Mouse (Mus musculus) embryonic facial prominence, embryonic 10.5 days (tissue): ENCODE data around the gene Enox1. TPM values are rescaled to one million over a fixed set of nuclear protein-coding genes. Genes with fewer than 3 reads are reported as not detected.

ENCODE experiments used
- DNase-seq: peaks from one replicate; pipeline ENCODE4 v3.0.0-alpha.2; 2017; ENCODE audit warnings: low spot score
- H3K27ac ChIP-seq: fragments of 300-500 bp; sonication (generic); replicated peaks from 2 replicates; pipeline ENCODE4 v1.5.1; 2016; ENCODE audit warnings: mild to moderate bottlenecking
- H3K27me3 ChIP-seq: fragments of 300-500 bp; sonication (generic); replicated peaks from 2 replicates; pipeline ENCODE4 v1.6.1; 2016; ENCODE audit warnings: low read depth, mild to moderate bottlenecking; ENCODE audit not compliant: poor library complexity, severe bottlenecking
- H3K36me3 ChIP-seq: fragments of 300-500 bp; sonication (generic); replicated peaks from 2 replicates; pipeline ENCODE4 v1.6.1; 2016; ENCODE audit warnings: mild to moderate bottlenecking, moderate library complexity
- H3K4me1 ChIP-seq: fragments of 300-500 bp; sonication (generic); 2 replicates; pipeline ENCODE4 v1.6.1; 2016
- H3K4me3 ChIP-seq: fragments of 300-500 bp; sonication (generic); 2 replicates; pipeline ENCODE4 v1.5.1; 2016; ENCODE audit warnings: mild to moderate bottlenecking, moderate library complexity
- H3K9me3 ChIP-seq: fragments of 300-500 bp; sonication (generic); 2 replicates; pipeline ENCODE4 v1.6.1; 2016; ENCODE audit warnings: mild to moderate bottlenecking
- WGBS: fragments of 180-500 bp; shearing (Covaris S2); methylation state at CpG from one replicate; pipeline ENCODE4 v1.1.7; 2016; 5-methylcytosine and 5-hydroxymethylcytosine counted together
- polyA plus RNA-seq: library from polyadenylated mRNA; unstranded; fragments of >200 nt; fragmentation: Nextera tagmentation; extraction: Ambion mirVana; gene quantifications from 2 replicates; pipeline ENCODE4 v1.2.1, GENCODE M21; 2016

The Enox1 gene
- polyA plus RNA-seq, 1 experiment from 2014 or later: 9.1 TPM

GRCm38 (mm10) chr14:77362662-77363061 lies 206.1 kb downstream of the Enox1 start:
- 87% methylated on average over 4 of the region's 4 CpGs for WGBS
- Histone ChIP-seq H3K27me3 (no peaks in the 10 kb centered on the region), H3K4me3 (no peak overlapping the region), H3K4me1 (no peaks in the 10 kb centered on the region), H3K27ac (no peak overlapping the region), H3K36me3 (no peaks in the 10 kb centered on the region), H3K9me3 (no peaks in the 10 kb centered on the region)
- no peak for DNase-seq

GRCm38 (mm10) chr14:77368411-77368810 lies 211.8 kb downstream of the Enox1 start:
- DNase-seq: no peak
- no peaks in the 10 kb centered on the region for H3K9me3 ChIP-seq
- no peaks in the 10 kb centered on the region for H3K36me3 ChIP-seq
- H3K27me3 ChIP-seq: no peaks in the 10 kb centered on the region
- no peak overlapping the region for H3K27ac ChIP-seq
- 84% methylated on average over 8 of the region's 8 CpGs for WGBS
- H3K4me1 ChIP-seq: no peaks in the 10 kb centered on the region
- H3K4me3 ChIP-seq: no peak overlapping the region

GRCm38 (mm10) chr14:77369070-77369469 lies 212.5 kb downstream of the Enox1 start:
- Histone ChIP-seq H3K4me1 (no peaks in the 10 kb centered on the region), H3K27me3 (no peaks in the 10 kb centered on the region), H3K27ac (no peak overlapping the region), H3K9me3 (no peaks in the 10 kb centered on the region), H3K36me3 (no peaks in the 10 kb centered on the region), H3K4me3 (no peak overlapping the region)
- no peak for DNase-seq
- WGBS: 75% methylated on average over 2 of the region's 2 CpGs

GRCm38 (mm10) chr14:77370521-77370920 lies 214.0 kb downstream of the Enox1 start:
- Histone ChIP-seq H3K36me3 (no peaks in the 10 kb centered on the region), H3K27ac (no peak overlapping the region), H3K4me1 (peaks cover 7% of the 10 kb centered on the region), H3K27me3 (no peaks in the 10 kb centered on the region), H3K9me3 (no peaks in the 10 kb centered on the region), H3K4me3 (no peak overlapping the region)
- 89% methylated on average over 3 of the region's 3 CpGs for WGBS
- DNase-seq: no peak

GRCm38 (mm10) chr14:77371977-77372376 lies 215.4 kb downstream of the Enox1 start:
- Histone ChIP-seq H3K9me3 (no peaks in the 10 kb centered on the region), H3K4me3 (no peak overlapping the region), H3K27me3 (no peaks in the 10 kb centered on the region), H3K36me3 (no peaks in the 10 kb centered on the region), H3K4me1 (peaks cover 20% of the 10 kb centered on the region), H3K27ac (no peak overlapping the region)
- WGBS: 70% methylated on average over 5 of the region's 5 CpGs
- no peak for DNase-seq

GRCm38 (mm10) chr14:77373119-77373518 lies 216.6 kb downstream of the Enox1 start:
- Histone ChIP-seq H3K4me1 (peaks cover 29% of the 10 kb centered on the region), H3K27ac (no peak overlapping the region), H3K9me3 (no peaks in the 10 kb centered on the region), H3K4me3 (no peak overlapping the region), H3K36me3 (no peaks in the 10 kb centered on the region), H3K27me3 (no peaks in the 10 kb centered on the region)
- no peak for DNase-seq
- WGBS: 73% methylated on average over 3 of the region's 3 CpGs

- no peak overlapping the region for H3K4me3 ChIP-seq
- DNase-seq: no peak
- no peaks in the 10 kb centered on the region for H3K36me3 ChIP-seq
- 40% methylated on average over 2 of the region's 2 CpGs for WGBS
- no peak overlapping the region for H3K27ac ChIP-seq
- H3K4me1 ChIP-seq: peaks cover 32% of the 10 kb centered on the region
- H3K27me3 ChIP-seq: no peaks in the 10 kb centered on the region
- H3K9me3 ChIP-seq: no peaks in the 10 kb centered on the region
Observed at GRCm38 (mm10) chr14:77375054-77375453, 218.5 kb downstream of the Enox1 start.

GRCm38 (mm10) chr14:77375618-77376017 lies 219.1 kb downstream of the Enox1 start:
- H3K4me3 ChIP-seq: no peak overlapping the region
- no peaks in the 10 kb centered on the region for H3K36me3 ChIP-seq
- no peaks in the 10 kb centered on the region for H3K27me3 ChIP-seq
- H3K4me1 ChIP-seq: peaks cover 32% of the 10 kb centered on the region
- WGBS: 50% methylated on average over 9 of the region's 9 CpGs
- H3K27ac ChIP-seq: no peak overlapping the region
- peak; percentile 28 for DNase-seq
- H3K9me3 ChIP-seq: no peaks in the 10 kb centered on the region

- Histone ChIP-seq H3K4me1 (peaks cover 40% of the 10 kb centered on the region), H3K27ac (no peak overlapping the region), H3K4me3 (no peak overlapping the region), H3K9me3 (no peaks in the 10 kb centered on the region), H3K36me3 (no peaks in the 10 kb centered on the region), H3K27me3 (no peaks in the 10 kb centered on the region)
- no peak for DNase-seq
- WGBS: 75% methylated on average over 7 of the region's 7 CpGs
Observed at GRCm38 (mm10) chr14:77376731-77377130, 220.2 kb downstream of the Enox1 start.

- 68% methylated on average over 3 of the region's 3 CpGs for WGBS
- H3K4me1 ChIP-seq: peaks cover 47% of the 10 kb centered on the region
- no peaks in the 10 kb centered on the region for H3K9me3 ChIP-seq
- H3K36me3 ChIP-seq: no peaks in the 10 kb centered on the region
- no peak for DNase-seq
- no peak overlapping the region for H3K4me3 ChIP-seq
- no peaks in the 10 kb centered on the region for H3K27me3 ChIP-seq
- H3K27ac ChIP-seq: no peak overlapping the region
Observed at GRCm38 (mm10) chr14:77377439-77377838, 220.9 kb downstream of the Enox1 start.

GRCm38 (mm10) chr14:77377873-77378272 lies 221.3 kb downstream of the Enox1 start:
- H3K4me1 ChIP-seq: peaks cover 47% of the 10 kb centered on the region
- H3K9me3 ChIP-seq: no peaks in the 10 kb centered on the region
- no peaks in the 10 kb centered on the region for H3K27me3 ChIP-seq
- 43% methylated on average over 5 of the region's 5 CpGs for WGBS
- no peak for DNase-seq
- no peaks in the 10 kb centered on the region for H3K36me3 ChIP-seq
- no peak overlapping the region for H3K4me3 ChIP-seq
- H3K27ac ChIP-seq: no peak overlapping the region

- peak; percentile 53 for DNase-seq
- no peak overlapping the region for H3K4me3 ChIP-seq
Observed at GRCm38 (mm10) chr14:77381532-77381931, 225.0 kb downstream of the Enox1 start.

GRCm38 (mm10) chr14:77385621-77386020 lies 229.1 kb downstream of the Enox1 start:
- peaks cover 21% of the 10 kb centered on the region for H3K4me1 ChIP-seq
- H3K9me3 ChIP-seq: no peaks in the 10 kb centered on the region
- H3K27me3 ChIP-seq: no peaks in the 10 kb centered on the region
- 35% methylated on average over 9 of the region's 9 CpGs for WGBS
- no peak for DNase-seq
- no peaks in the 10 kb centered on the region for H3K36me3 ChIP-seq
- H3K27ac ChIP-seq: no peak overlapping the region
- no peak overlapping the region for H3K4me3 ChIP-seq

More at GRCm38 (mm10) chr14:77381532-77381931, 225.0 kb downstream of the Enox1 start:
- Histone ChIP-seq H3K27ac (peak overlapping the region; percentile 76), H3K36me3 (no peaks in the 10 kb centered on the region), H3K9me3 (no peaks in the 10 kb centered on the region), H3K4me1 (peaks cover 38% of the 10 kb centered on the region), H3K27me3 (no peaks in the 10 kb centered on the region)
- 8% methylated on average over 2 of the region's 2 CpGs for WGBS

- peaks cover 6% of the 10 kb centered on the region for H3K4me1 ChIP-seq
- no peak overlapping the region for H3K4me3 ChIP-seq
Observed at GRCm38 (mm10) chr14:77387877-77388276, 231.3 kb downstream of the Enox1 start.

More at GRCm38 (mm10) chr14:77387877-77388276, 231.3 kb downstream of the Enox1 start:
- Histone ChIP-seq H3K27me3 (no peaks in the 10 kb centered on the region), H3K36me3 (no peaks in the 10 kb centered on the region), H3K9me3 (no peaks in the 10 kb centered on the region), H3K27ac (no peak overlapping the region)
- no peak for DNase-seq
- 93% methylated on average over 2 of the region's 2 CpGs for WGBS
